21 mouse cellular contexts compared by ENCODE assay signal in genomic region chr8:115496016-115496415, GRCm38 (mm10).
DNase-seq lines count a peak whose midpoint lies in the region; ATAC-seq lines count a peak whose summit lies in the region.
"Had no signal": no experiment of that assay in that cellular context is flagged by ENCODE, and none has a peak within 500 bp of the region (broad histone marks: within the 10 kb centered on the region; RNA-seq: fewer than 3 reads in every experiment).

No protein-coding gene starts in this region.

- DNase-seq in heart, adult 11 months: peak; percentile 45
- peak; percentile 45 for DNase-seq in CD4-positive helper T cell, adult 2 months (ENCODE audit: low read depth, low spot score)
- DNase-seq in layer of hippocampus, adult 18-20 months (ENCODE audit: low spot score in 2 of 2): no peak
- no peak for DNase-seq in hindbrain, embryonic 11.5 days (ENCODE audit: low spot score)
- DNase-seq: adrenal gland, postnatal 10 days; B cell, adult 2 months; cerebellum, adult 11 months; cerebellum, adult 9-11 months; cerebellum, postnatal 36 days; gastrocnemius, postnatal 10 days; heart, adult 2 months; heart, postnatal 36 days had no signal

- 0 out of 2 replicates have a peak, but pooled peaks cover 2% of the 10 kb centered on the region for H3K9me3 ChIP-seq in heart, embryonic 12.5 days (replicated peaks)
- no peaks in the 10 kb centered on the region for H3K9me3 ChIP-seq in hindbrain, embryonic 11.5 days (ENCODE audit: control insufficient read depth, low read length)
- H3K9me3 ChIP-seq: embryonic facial prominence, embryonic 13.5 days; forebrain, embryonic 12.5 days; heart, embryonic 13.5 days had no signal

- no peaks in the 10 kb centered on the region for H3K36me3 ChIP-seq in heart, embryonic 12.5 days
- no peaks in the 10 kb centered on the region for H3K36me3 ChIP-seq in hindbrain, embryonic 11.5 days (ENCODE audit: control insufficient read depth, insufficient read depth, low read length)
- H3K36me3 ChIP-seq: embryonic facial prominence, embryonic 13.5 days; forebrain, embryonic 12.5 days; heart, embryonic 13.5 days; hindbrain, embryonic 13.5 days had no signal

- H3K4me1 ChIP-seq in heart, embryonic 12.5 days (replicated peaks): no peaks in the 10 kb centered on the region
- H3K4me1 ChIP-seq in hindbrain, embryonic 11.5 days (replicated peaks; ENCODE audit: control insufficient read depth, insufficient read depth, low read length): no peaks in the 10 kb centered on the region
- H3K4me1 ChIP-seq: embryonic facial prominence, embryonic 13.5 days; forebrain, embryonic 12.5 days; heart, embryonic 13.5 days had no signal

- 67% methylated on average over 1 of the region's 1 CpGs for WGBS in heart, embryonic 12.5 days
- WGBS in hindbrain, embryonic 11.5 days: 80% methylated on average over 1 of the region's 1 CpGs

- no peak overlapping the region for H3K27ac ChIP-seq in heart, embryonic 12.5 days (ENCODE audit: poor library complexity, severe bottlenecking)
- no peak overlapping the region for H3K27ac ChIP-seq in hindbrain, embryonic 11.5 days (ENCODE audit: low read depth, low read length)
- H3K27ac ChIP-seq: embryonic facial prominence, embryonic 13.5 days; forebrain, embryonic 12.5 days; heart, adult 2 months; heart, embryonic 13.5 days; hindbrain, embryonic 13.5 days; hindbrain, postnatal 0 days had no signal

- H3K4me3 ChIP-seq in heart, embryonic 12.5 days: no peak overlapping the region
- no peak overlapping the region for H3K4me3 ChIP-seq in hindbrain, embryonic 11.5 days (ENCODE audit: low read depth, low read length)
- H3K4me3 ChIP-seq: embryonic facial prominence, embryonic 13.5 days; forebrain, embryonic 12.5 days; heart, adult 2 months; heart, embryonic 13.5 days; hindbrain, embryonic 13.5 days had no signal

- no peak overlapping the region for H3K4me2 ChIP-seq in heart, embryonic 12.5 days
- H3K4me2 ChIP-seq in hindbrain, embryonic 11.5 days (replicated peaks; ENCODE audit: low read depth, low read length): no peak overlapping the region
- H3K4me2 ChIP-seq: embryonic facial prominence, embryonic 13.5 days; forebrain, embryonic 12.5 days; heart, embryonic 13.5 days; hindbrain, embryonic 13.5 days had no signal

- H3K9ac ChIP-seq in heart, embryonic 12.5 days: no peak overlapping the region
- no peak overlapping the region for H3K9ac ChIP-seq in hindbrain, embryonic 11.5 days (ENCODE audit: low read depth, low read length)
- H3K9ac ChIP-seq: embryonic facial prominence, embryonic 13.5 days; forebrain, embryonic 12.5 days; heart, embryonic 13.5 days; hindbrain, embryonic 13.5 days had no signal

- H3K27me3 ChIP-seq in heart, embryonic 12.5 days (replicated peaks): no peaks in the 10 kb centered on the region
- H3K27me3 ChIP-seq in hindbrain, embryonic 11.5 days (ENCODE audit: control insufficient read depth, insufficient read depth, low read length): no peaks in the 10 kb centered on the region
- H3K27me3 ChIP-seq: embryonic facial prominence, embryonic 13.5 days; forebrain, embryonic 12.5 days; heart, embryonic 13.5 days; hindbrain, embryonic 13.5 days had no signal

- no peak for ATAC-seq in heart, embryonic 12.5 days (ENCODE audit: insufficient number of reproducible peaks, low FRiP score)
- peak; percentile 72 for ATAC-seq in activated CD4-positive, CD25-positive, alpha-beta regulatory T cell, adult 4 months
- ATAC-seq in megakaryocyte progenitor cell, adult 5-6 weeks (replicated peaks; ENCODE audit: poor library complexity): 0 out of 2 replicates have a peak, but pooled peaks have one; percentile 7
- no peak for ATAC-seq in hindbrain, embryonic 11.5 days (ENCODE audit: low FRiP score)
- ATAC-seq: forebrain, embryonic 16.5 days; hindbrain, postnatal 0 days had no signal

Comparison
In these comparisons a context has a peak if more than half of its experiments do, and no peak if none do; other contexts are left out.
1. DNase-seq: peak in heart, adult 11 months (single experiment) and CD4-positive helper T cell, adult 2 months (single experiment); none in layer of hippocampus, adult 18-20 months (0 of 2) and hindbrain, embryonic 11.5 days (single experiment).
2. ATAC-seq: peak in activated CD4-positive, CD25-positive, alpha-beta regulatory T cell, adult 4 months (single experiment) and megakaryocyte progenitor cell, adult 5-6 weeks (single experiment); none in heart, embryonic 12.5 days (single experiment) and hindbrain, embryonic 11.5 days (single experiment).